Mouse (Mus musculus) E14TG2a.4 (cell line): Measurements from ENCODE around the gene Cdc37.
A peak's percentile ranks its signal among the peaks of the same experiment; 100 is the strongest.

Source experiments
- H3K27me3 ChIP-seq: 2 replicates; pipeline ENCODE4 v1.6.1; 2014; ENCODE audit warnings: low read length, control low read depth; ENCODE audit not compliant: insufficient read depth
- H3K36me3 ChIP-seq: 2 replicates; pipeline ENCODE4 v1.6.1; 2014; ENCODE audit warnings: low read length, control low read depth; ENCODE audit not compliant: insufficient read depth
- H3K4me1 ChIP-seq: replicated peaks from 2 replicates; pipeline ENCODE4 v1.6.1; 2014; ENCODE audit warnings: low read depth, low read length, control low read depth
- H3K4me3 ChIP-seq: replicated peaks from 2 replicates; pipeline ENCODE4 v1.5.1; 2014; ENCODE audit warnings: mild to moderate bottlenecking, low read length
- H3K9me3 ChIP-seq: 2 replicates; pipeline ENCODE4 v1.6.1; 2014; ENCODE audit warnings: low read length, control low read depth
- CTCF ChIP-seq: conservative IDR thresholded peaks from 2 replicates; pipeline ENCODE4 v1.5.1; 2014; ENCODE audit warnings: low read length
- NANOG ChIP-seq: IDR thresholded peaks from 2 replicates; pipeline ENCODE4 v1.6.1; 2014; ENCODE audit warnings: borderline replicate concordance, low read length, mixed read lengths
- POU5F1 ChIP-seq: IDR thresholded peaks from 2 replicates; pipeline ENCODE4 v1.6.1; 2014; ENCODE audit warnings: low read length, borderline replicate concordance

The Cdc37 gene

DNA sequence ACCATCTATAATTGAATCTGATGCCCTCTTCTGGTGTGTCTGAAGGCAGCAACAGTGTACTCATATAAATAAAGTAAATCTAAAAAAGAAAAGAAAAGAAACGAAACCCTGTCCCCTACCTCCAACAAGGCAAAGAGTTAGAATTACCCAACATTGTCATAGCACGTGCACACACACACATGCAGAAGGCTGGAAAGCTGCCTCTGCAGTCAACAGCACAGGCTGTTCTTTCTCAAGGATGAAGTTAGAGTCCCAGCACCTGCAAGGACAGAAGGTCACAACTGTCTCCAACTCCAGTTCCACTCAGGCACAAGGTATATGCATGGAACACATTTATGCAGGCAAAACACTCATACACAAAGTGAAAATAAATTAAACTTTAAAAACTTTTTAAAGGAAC is 47.7 kb downstream of the Cdc37 start:
- TF ChIP-seq POU5F1: no peak
- TF ChIP-seq NANOG: no peak
- TF ChIP-seq CTCF: no peak
- Histone ChIP-seq H3K9me3 (no peaks in the 10 kb centered on the region), H3K4me3 (no peak overlapping the region), H3K4me1 (peaks cover 73% of the 10 kb centered on the region), H3K36me3 (peaks cover 52% of the 10 kb centered on the region), H3K27me3 (no peaks in the 10 kb centered on the region)

DNA sequence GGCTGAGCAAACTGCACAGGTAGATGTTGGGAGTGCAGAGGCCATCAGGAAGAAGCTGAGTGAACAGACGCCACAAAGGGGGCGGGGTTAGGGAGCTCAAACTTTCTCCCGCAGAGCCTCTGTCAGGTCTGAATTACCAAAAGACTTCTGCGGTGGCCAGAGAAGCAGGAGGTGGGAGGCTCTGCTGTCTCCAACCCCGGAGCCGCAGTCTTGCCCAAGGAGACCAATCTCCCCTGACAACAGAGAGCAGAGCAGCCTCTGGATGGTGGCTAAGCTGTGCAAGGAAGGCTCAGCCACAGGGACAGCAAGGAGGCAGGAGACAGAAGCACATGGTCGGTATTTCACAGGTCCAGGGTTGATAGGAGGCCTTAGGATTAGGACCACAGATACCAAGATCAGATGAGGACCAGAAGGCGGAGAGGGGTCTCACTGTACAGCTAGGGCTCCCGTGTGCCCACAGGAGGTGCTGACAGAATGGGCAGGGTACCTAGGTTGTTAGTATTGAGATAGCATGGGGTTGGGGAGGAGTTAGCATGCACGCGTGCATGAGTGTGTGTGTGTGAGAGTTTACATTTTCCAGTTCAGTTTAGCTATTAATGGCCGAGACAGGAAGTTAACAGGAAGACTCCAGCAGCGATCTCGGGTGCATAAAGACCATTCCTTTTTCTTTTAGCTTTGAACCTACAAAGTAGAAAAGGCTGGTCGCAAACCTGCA is 49.2 kb downstream of the Cdc37 start:
- H3K4me1 ChIP-seq: peaks cover 77% of the 10 kb centered on the region
- H3K9me3 ChIP-seq: no peaks in the 10 kb centered on the region
- peaks cover 44% of the 10 kb centered on the region for H3K36me3 ChIP-seq
- H3K27me3 ChIP-seq: no peaks in the 10 kb centered on the region
- H3K4me3 ChIP-seq: 0 out of 2 replicates have a peak overlapping the region, but pooled peaks have one; percentile 30
- no peak for TF ChIP-seq CTCF
- no peak for TF ChIP-seq NANOG
- TF ChIP-seq POU5F1: no peak

DNA sequence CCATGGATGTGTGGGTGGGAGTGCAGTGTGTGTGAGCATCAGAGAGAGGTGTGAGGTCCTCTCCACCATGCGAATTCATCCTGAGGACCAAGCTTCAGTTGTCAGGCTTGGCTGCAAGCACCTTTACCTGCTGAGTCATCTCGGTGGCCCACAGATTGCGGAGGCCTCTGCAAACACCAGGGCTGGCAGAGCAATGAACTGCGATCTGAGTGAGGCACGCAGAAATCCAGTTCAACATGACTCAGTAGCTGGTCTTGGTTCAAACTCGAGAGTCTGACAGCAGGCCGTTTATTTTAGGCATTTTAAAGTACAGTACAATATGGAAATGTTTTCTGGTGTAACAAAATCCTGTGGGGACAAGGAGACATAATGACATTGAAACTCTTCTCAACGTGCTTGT is 52.0 kb downstream of the Cdc37 start:
- Histone ChIP-seq H3K27me3 (no peaks in the 10 kb centered on the region), H3K9me3 (no peaks in the 10 kb centered on the region), H3K4me1 (peaks cover 75% of the 10 kb centered on the region), H3K36me3 (peaks cover 45% of the 10 kb centered on the region), H3K4me3 (no peak overlapping the region)
- TF ChIP-seq POU5F1: no peak
- TF ChIP-seq CTCF: no peak

DNA sequence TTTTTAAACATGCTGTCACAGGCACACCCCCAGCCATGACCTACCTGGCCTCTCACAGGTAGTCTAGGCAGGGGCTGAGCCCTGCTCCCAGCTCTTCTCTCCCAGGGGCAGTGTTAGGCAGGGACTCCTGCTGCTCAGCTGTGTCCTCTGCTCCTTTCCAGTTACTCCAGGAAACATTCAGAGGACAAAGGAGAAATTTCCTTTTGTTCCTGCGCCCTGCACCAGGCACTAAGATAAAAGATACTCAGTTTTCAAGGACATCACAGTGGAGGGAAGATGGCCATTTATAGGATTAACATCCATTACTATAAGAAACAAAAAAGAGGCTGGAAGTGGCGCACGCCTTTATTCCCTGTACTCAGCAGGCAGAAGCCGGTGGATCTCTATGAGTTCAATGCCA is 53.8 kb downstream of the Cdc37 start:
- Histone ChIP-seq H3K36me3 (peaks cover 33% of the 10 kb centered on the region), H3K4me1 (peaks cover 71% of the 10 kb centered on the region), H3K9me3 (no peaks in the 10 kb centered on the region), H3K4me3 (no peak overlapping the region), H3K27me3 (no peaks in the 10 kb centered on the region)
- TF ChIP-seq POU5F1 (no peak), NANOG (peak; percentile 88)

DNA sequence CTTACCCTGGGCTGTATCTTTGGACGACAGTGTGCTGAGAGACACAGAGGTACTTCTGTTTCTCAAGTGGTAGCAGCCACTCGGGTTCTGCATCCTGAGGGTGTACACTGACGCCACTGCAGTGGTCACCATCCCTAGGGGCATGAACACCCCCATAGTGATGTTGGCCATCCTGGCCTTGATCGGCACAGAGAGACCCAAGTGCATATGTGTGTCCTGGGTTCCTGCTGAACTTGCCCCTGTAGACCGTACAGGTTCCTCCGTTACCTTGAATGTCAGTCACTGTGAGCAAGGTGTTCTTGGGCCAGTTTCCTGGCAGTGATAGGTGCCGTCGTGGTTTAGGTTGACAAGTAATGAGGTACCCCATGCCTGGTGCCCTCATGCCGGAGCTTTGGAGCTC is 56.4 kb downstream of the Cdc37 start:
- H3K4me1 ChIP-seq: peaks cover 72% of the 10 kb centered on the region
- H3K9me3 ChIP-seq: no peaks in the 10 kb centered on the region
- no peak for TF ChIP-seq NANOG
- TF ChIP-seq CTCF: no peak
- no peak for TF ChIP-seq POU5F1
- no peaks in the 10 kb centered on the region for H3K27me3 ChIP-seq
- H3K4me3 ChIP-seq: no peak overlapping the region
- peaks cover 52% of the 10 kb centered on the region for H3K36me3 ChIP-seq

DNA sequence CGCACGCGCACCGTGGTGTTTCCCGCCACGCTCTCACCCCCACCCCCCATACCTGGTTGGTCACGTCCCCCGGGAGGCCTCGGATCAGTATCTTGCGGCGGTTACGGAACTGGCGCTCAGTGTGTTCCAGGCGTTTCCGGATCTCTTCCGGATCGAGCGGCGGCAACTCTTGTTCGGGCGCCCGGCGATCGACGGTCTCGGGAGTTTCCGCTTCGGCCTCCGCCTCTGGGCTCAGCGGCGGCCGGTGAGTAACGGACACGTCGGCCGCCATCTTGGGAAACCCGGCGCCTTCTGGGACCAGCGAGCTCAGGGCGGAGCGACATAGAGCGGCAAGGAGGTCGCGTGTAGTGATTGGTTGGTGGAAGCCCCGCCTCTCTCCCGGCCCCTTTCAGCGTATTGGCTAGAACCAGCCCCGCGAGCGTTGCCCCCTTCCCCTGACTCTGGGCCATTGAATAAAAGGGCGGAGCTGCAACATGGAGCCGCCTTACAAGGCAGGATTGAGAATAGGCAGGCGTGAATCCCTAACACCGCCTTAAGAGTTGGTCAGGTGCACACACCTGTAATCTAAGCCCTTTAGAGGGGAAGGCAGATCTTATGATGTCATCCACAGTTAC is 58.0 kb downstream of the Cdc37 start, which contains the start of the genes Gm38431 and Raver1:
Gene Gm38431, minus strand, starts transcription at position 291 of the 614 bp plus-strand sequence.
Gene Raver1, minus strand, starts transcription at position 302 of the 614 bp plus-strand sequence.
- peak within 1 kb of the TSS; percentile 90 for H3K4me3 ChIP-seq
- no peaks in the 10 kb centered on the region for H3K27me3 ChIP-seq
- peaks cover 68% of the 10 kb centered on the region for H3K36me3 ChIP-seq
- TF ChIP-seq POU5F1: no peak
- no peak for TF ChIP-seq NANOG
- no peak for TF ChIP-seq CTCF
- no peaks in the 10 kb centered on the region for H3K9me3 ChIP-seq
- peaks cover 76% of the 10 kb centered on the region for H3K4me1 ChIP-seq

DNA sequence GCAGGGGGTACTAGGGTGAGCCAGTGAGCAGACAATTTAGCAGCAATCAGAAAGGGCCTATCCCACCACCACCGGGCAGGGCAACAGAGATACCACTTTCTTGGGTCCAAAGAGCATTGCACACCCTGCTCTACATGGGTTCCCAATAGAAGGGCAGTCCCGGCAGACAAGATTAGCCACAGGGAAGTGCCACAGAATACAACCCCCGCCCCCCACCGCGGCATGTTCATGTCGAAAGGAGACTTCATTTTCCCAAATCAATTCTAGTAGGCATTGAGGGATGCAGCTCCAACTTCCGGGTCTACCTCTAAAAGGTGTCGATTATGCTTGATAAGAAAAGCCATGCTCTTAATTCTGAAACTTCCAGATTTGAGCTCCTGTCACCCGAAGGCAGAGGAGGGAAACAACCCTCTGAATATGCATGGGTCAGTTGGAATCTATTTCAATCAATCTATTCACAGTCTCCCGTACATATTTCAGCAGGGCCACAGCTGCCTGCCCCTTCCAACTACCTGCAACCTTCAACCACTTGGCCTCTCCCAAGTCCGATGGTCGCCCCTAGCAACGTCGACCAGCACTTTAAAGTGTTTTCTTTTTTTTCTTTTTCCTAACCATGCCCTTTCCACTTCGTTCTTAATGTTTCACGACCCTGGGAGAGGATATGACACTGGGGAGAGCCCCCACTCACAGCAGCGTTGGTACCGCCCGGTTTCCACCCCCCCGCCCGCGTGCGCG is 58.6 kb downstream of the Cdc37 start:
- Histone ChIP-seq H3K9me3 (no peaks in the 10 kb centered on the region), H3K36me3 (peaks cover 70% of the 10 kb centered on the region), H3K4me3 (peak overlapping the region; percentile 90), H3K4me1 (peaks cover 76% of the 10 kb centered on the region), H3K27me3 (no peaks in the 10 kb centered on the region)
- TF ChIP-seq NANOG (no peak), POU5F1 (no peak), CTCF (no peak)

DNA sequence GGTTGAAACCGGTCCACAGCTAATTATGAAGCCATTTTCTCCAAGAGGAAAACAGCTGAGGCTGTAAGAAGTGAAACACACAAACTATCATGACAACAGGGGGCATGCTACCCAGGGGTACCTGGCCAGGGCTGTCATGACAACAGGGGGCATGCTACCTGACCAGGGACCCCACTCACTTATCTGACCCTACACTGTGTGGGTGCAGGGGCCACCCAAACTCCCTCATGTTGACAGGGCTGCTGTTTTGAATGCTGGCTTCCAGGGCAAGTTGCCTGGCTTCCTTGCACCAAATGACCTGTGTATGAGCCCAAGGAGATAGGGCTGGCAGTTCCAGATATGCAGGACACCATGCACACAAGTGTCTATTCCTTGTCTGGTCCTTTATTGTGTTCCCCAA is 59.2 kb downstream of the Cdc37 start:
- Histone ChIP-seq H3K27me3 (no peaks in the 10 kb centered on the region), H3K4me3 (peak overlapping the region; percentile 90), H3K36me3 (peaks cover 76% of the 10 kb centered on the region), H3K9me3 (no peaks in the 10 kb centered on the region), H3K4me1 (peaks cover 76% of the 10 kb centered on the region)
- TF ChIP-seq NANOG (no peak), CTCF (no peak), POU5F1 (no peak)
